Mouse (Mus musculus) small intestine, adult 2 months (tissue): Measurements from ENCODE around the gene Cpm.

Experiments
- CTCF ChIP-seq: fragments of 200-500 bp; IDR thresholded peaks from 2 replicates; pipeline ENCODE4 v1.5.1; 2012; ENCODE audit warnings: low read depth, mild to moderate bottlenecking, control low read depth, inconsistent platforms, low read length, moderate library complexity, mixed read lengths; ENCODE audit not compliant: insufficient replicate concordance, insufficient read length; ENCODE audit errors: extremely low read depth
- POLR2A ChIP-seq: fragments of 200-500 bp; IDR thresholded peaks from 2 replicates; pipeline ENCODE4 v1.6.1; 2012; ENCODE audit warnings: low read depth, mild to moderate bottlenecking, control low read depth, inconsistent platforms, low read length, moderate library complexity

- no peak for TF ChIP-seq POLR2A
- TF ChIP-seq CTCF, result no peak
These were observed 84.8 kb downstream of the Cpm start for GRCm38 (mm10) chr10:117714048-117714545.
